Mouse (Mus musculus) C2C12 (cell line): ENCODE measurements around the gene Cst9. TPM values are rescaled to one million over a fixed set of nuclear protein-coding genes. Genes with fewer than 3 reads are reported as not detected.

Source experiments
- H3K27me3 ChIP-seq: one replicate; pipeline ENCODE4 v1.6.1; 2011; ENCODE audit not compliant: control insufficient read depth, insufficient read depth, insufficient read length
- H3K36me3 ChIP-seq: one replicate; pipeline ENCODE4 v1.6.1; 2011; ENCODE audit not compliant: control insufficient read depth, insufficient read depth
- H3K4me3 ChIP-seq: one replicate; pipeline ENCODE4 v1.5.1; 2011; ENCODE audit warnings: mild to moderate bottlenecking, control low read depth; ENCODE audit not compliant: poor library complexity, insufficient read depth, severe bottlenecking
- H3K79me2 ChIP-seq: one replicate; pipeline ENCODE4 v1.6.1; 2011; ENCODE audit not compliant: control insufficient read depth, insufficient read depth
- H3K79me3 ChIP-seq: one replicate; pipeline ENCODE4 v1.6.1; 2011; ENCODE audit warnings: low read depth, control low read depth
- H3ac ChIP-seq: one replicate; pipeline ENCODE3; 2011; ENCODE audit warnings: low read depth; ENCODE audit not compliant: control insufficient read depth, insufficient read length
- CEBPB ChIP-seq: IDR thresholded peaks from one replicate; pipeline ENCODE4 v1.6.1; 2011; ENCODE audit warnings: low read depth, mild to moderate bottlenecking, control low read depth, moderate library complexity
- CTCF ChIP-seq: IDR thresholded peaks from one replicate; pipeline ENCODE4 v1.5.1; 2011; ENCODE audit not compliant: control insufficient read depth, insufficient read depth, insufficient read length
- FOSL1 ChIP-seq: IDR thresholded peaks from one replicate; pipeline ENCODE4 v1.8.0; 2011; ENCODE audit warnings: mild to moderate bottlenecking, low read length; ENCODE audit not compliant: poor library complexity, insufficient read depth, severe bottlenecking
- MAX ChIP-seq: IDR thresholded peaks from one replicate; pipeline ENCODE4 v1.6.1; 2011; ENCODE audit warnings: mild to moderate bottlenecking, control low read depth
- MYOD1 ChIP-seq: IDR thresholded peaks from one replicate; pipeline ENCODE4 v1.6.1; 2011; ENCODE audit warnings: low read depth; ENCODE audit not compliant: control insufficient read depth, insufficient read length
- MYOG ChIP-seq: IDR thresholded peaks from one replicate; pipeline ENCODE4 v1.6.1; 2011; ENCODE audit not compliant: control insufficient read depth, insufficient read length; ENCODE audit errors: extremely low read depth
- USF1 ChIP-seq: IDR thresholded peaks from one replicate; pipeline ENCODE4 v1.6.1; 2011; ENCODE audit warnings: low read depth, mild to moderate bottlenecking, control low read depth, moderate library complexity
- long read RNA-seq, 2 experiments: library from polyadenylated mRNA; unstranded; transcript quantifications; one replicate each; pipeline ENCODE4 v2.0.0; 2019 to 2020
- polyA plus RNA-seq: library from polyadenylated mRNA; unstranded; fragments of >200 nt; fragmentation: generic; extraction: Trizol; gene quantifications from one replicate; pipeline ENCODE4 v1.2.1, GENCODE M21; 2012; ENCODE audit warnings: missing spikeins

Gene Cst9
- polyA plus RNA-seq, result 0.06 TPM
- long read RNA-seq, experiment 1, result 0 reads
- long read RNA-seq, experiment 2, result 0 reads

GRCm38 (mm10) chr2:148834912-148835311 lies at the start of gene Cst9:
Cst9 (plus strand) TSS chr2:148835147.
- Histone ChIP-seq H3K79me3 (no peaks in the 10 kb centered on the region), H3K79me2 (no peaks in the 10 kb centered on the region), H3K4me3 (no peak within 1 kb of the TSS), H3K27me3 (no peaks in the 10 kb centered on the region), H3K36me3 (no peaks in the 10 kb centered on the region), H3ac (no peak within 1 kb of the TSS)
- TF ChIP-seq CTCF (no peak), USF1 (no peak), MYOD1 (no peak), FOSL1 (no peak), CEBPB (no peak), MYOG (no peak), MAX (no peak)

DNA sequence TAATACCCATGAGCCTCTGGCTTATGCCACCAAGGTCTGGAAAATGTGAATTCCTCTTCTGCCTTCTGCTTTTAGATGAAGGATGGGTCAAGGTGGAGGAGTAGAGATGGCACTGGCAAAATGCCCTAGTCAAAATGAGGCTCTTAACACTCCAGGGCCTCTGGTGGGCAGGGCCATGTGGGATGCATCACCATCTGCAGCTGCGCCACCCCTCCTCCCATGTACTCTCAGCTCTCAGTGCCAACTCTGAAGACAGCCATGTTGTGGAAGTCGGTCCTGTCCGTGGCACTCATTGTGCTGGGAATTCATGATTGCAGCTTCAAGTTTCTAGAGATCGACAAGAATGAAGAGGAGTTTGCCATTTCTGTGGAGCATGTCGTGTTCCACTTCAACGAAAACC lies 45.8 kb upstream of the Cst9 start, which contains the start of gene Cst12:
Gene Cst12 (plus strand): TSS at position 220 of the 400 bp plus-strand sequence.
- Histone ChIP-seq H3K4me3 (no peak within 1 kb of the TSS), H3K36me3 (no peaks in the 10 kb centered on the region), H3ac (no peak within 1 kb of the TSS), H3K79me2 (no peaks in the 10 kb centered on the region), H3K79me3 (no peaks in the 10 kb centered on the region), H3K27me3 (no peaks in the 10 kb centered on the region)
- no peak for TF ChIP-seq MAX
- TF ChIP-seq CEBPB, result no peak
- TF ChIP-seq CTCF, result no peak
- TF ChIP-seq MYOD1, result no peak

GRCm38 (mm10) chr2:148798485-148798884 lies 36.5 kb upstream of the Cst9 start, which contains the start of gene Cst8:
Cst8 (plus strand) TSS chr2:148798785.
- Histone ChIP-seq H3K79me2 (no peaks in the 10 kb centered on the region), H3K36me3 (no peaks in the 10 kb centered on the region), H3K27me3 (no peaks in the 10 kb centered on the region), H3K79me3 (no peaks in the 10 kb centered on the region), H3K4me3 (no peak within 1 kb of the TSS), H3ac (no peak within 1 kb of the TSS)
- TF ChIP-seq USF1, result no peak
- TF ChIP-seq MAX, result no peak
- TF ChIP-seq CTCF, result no peak
- no peak for TF ChIP-seq MYOG
- TF ChIP-seq MYOD1, result no peak
- no peak for TF ChIP-seq FOSL1
- no peak for TF ChIP-seq CEBPB

DNA sequence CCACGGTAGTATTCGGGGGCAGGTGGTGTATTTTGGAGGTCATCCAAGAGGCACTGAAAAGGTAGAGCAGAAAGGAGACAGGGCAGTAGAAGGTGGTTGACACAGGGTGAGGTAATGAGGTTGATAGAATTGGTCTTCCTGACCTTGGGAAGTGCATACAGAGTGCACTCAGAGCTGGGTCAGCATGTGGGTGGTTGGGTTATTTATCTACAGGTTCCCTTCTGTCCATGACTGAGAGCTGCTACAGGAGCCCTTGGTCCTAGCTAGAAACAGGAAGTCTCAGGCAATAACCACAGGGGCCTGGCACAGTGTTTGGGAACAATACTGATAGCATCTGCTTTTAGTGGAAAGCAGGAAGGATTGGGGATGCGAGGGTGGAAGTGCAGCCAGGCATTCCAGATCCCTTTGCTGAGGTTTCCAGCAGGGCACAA lies 33.4 kb upstream of the Cst9 start:
- H3ac ChIP-seq, result no peak overlapping the region
- TF ChIP-seq MAX, result no peak
- TF ChIP-seq MYOG, result no peak
- no peak for TF ChIP-seq FOSL1
- no peak for TF ChIP-seq CTCF
- TF ChIP-seq CEBPB, result no peak
- no peaks in the 10 kb centered on the region for H3K36me3 ChIP-seq
- no peaks in the 10 kb centered on the region for H3K27me3 ChIP-seq
- no peak overlapping the region for H3K4me3 ChIP-seq
- H3K79me2 ChIP-seq, result no peaks in the 10 kb centered on the region
- no peaks in the 10 kb centered on the region for H3K79me3 ChIP-seq

DNA sequence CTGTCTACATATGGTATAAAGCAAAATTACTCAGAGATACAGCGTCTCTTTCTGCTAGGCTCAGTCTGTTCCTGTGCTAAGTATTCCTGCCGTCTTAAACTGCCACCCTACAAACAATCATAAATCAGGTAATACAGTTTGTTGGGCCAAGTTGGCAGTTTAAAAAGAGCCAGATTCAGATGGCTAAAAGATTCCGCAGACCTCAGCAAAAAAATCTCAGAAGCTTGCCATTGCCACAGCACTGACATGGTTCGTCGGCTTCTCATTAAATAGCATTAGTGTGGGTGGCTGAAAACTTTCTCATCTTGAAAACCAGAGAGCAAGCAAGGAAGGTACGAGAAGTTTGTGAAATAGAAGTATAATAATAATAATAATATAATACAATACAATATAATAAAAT lies 28.3 kb upstream of the Cst9 start:
- Histone ChIP-seq H3K4me3 (no peak overlapping the region), H3ac (no peak overlapping the region), H3K79me2 (no peaks in the 10 kb centered on the region), H3K27me3 (no peaks in the 10 kb centered on the region), H3K36me3 (no peaks in the 10 kb centered on the region), H3K79me3 (no peaks in the 10 kb centered on the region)
- TF ChIP-seq FOSL1 (no peak), MYOG (no peak), MYOD1 (no peak), CEBPB (no peak), USF1 (no peak), CTCF (no peak), MAX (no peak)

GRCm38 (mm10) chr2:148819909-148820308 lies 15.0 kb upstream of the Cst9 start, which contains the start of gene Cst13:
Cst13 (plus strand) TSS chr2:148820081.
- Histone ChIP-seq H3K36me3 (no peaks in the 10 kb centered on the region), H3K27me3 (no peaks in the 10 kb centered on the region), H3K4me3 (no peak within 1 kb of the TSS), H3K79me3 (no peaks in the 10 kb centered on the region), H3ac (no peak within 1 kb of the TSS), H3K79me2 (no peaks in the 10 kb centered on the region)
- TF ChIP-seq MAX (no peak), USF1 (no peak), MYOD1 (no peak), MYOG (no peak), CEBPB (no peak), CTCF (no peak), FOSL1 (no peak)
